Mouse (Mus musculus): ENCODE data around the gene Gli2. TPM values are rescaled to one million over a fixed set of nuclear protein-coding genes. Genes with fewer than 3 reads are reported as not detected.

The Gli2 gene
- polyA plus RNA-seq, 2 experiments: 23.0 to 31.5 TPM

- no peak for TF ChIP-seq POLR2A (IDR thresholded peaks at IDR 0.05; ENCODE audit: borderline replicate concordance, extremely low read depth, insufficient read depth, insufficient read length)
- Histone ChIP-seq H3K27ac (replicated peaks; ENCODE audit: low read depth, low read length) (no peak overlapping the region), H3K9me3 (ENCODE audit: control insufficient read depth, low read length) (no peaks in the 10 kb centered on the region), H3K9ac (ENCODE audit: low read depth, low read length, severe bottlenecking) (no peak overlapping the region), H3K4me2 (replicated peaks; ENCODE audit: low read depth, low read length, severe bottlenecking) (no peak overlapping the region), H3K4me3 (replicated peaks; ENCODE audit: low read length) (no peak overlapping the region), H3K4me1 (ENCODE audit: control insufficient read depth, insufficient read depth, low read length) (peaks cover 58% of the 10 kb centered on the region), H3K27me3 (ENCODE audit: control insufficient read depth, insufficient read depth, low read length) (no peaks in the 10 kb centered on the region), H3K36me3 (ENCODE audit: control insufficient read depth, insufficient read depth, low read length) (0 out of 2 replicates have a peak, but pooled peaks cover 5% of the 10 kb centered on the region)
- WGBS: 60% methylated on average over 4 of the region's 4 CpGs
- DNase-seq (ENCODE audit: low spot score): no peak
- no peak for ATAC-seq (ENCODE audit: low FRiP score, low read depth)
Observed at GRCm38 (mm10) chr1:118938206-118938605, 115.2 kb downstream of the Gli2 start.

- H3K4me1 ChIP-seq (ENCODE audit: control insufficient read depth, insufficient read depth, low read length): peaks cover 48% of the 10 kb centered on the region
- H3K4me2 ChIP-seq (replicated peaks; ENCODE audit: low read depth, low read length, severe bottlenecking): no peak overlapping the region
- H3K27ac ChIP-seq (replicated peaks; ENCODE audit: low read depth, low read length): peak overlapping the region; percentile 58
- H3K27me3 ChIP-seq (ENCODE audit: control insufficient read depth, insufficient read depth, low read length): no peaks in the 10 kb centered on the region
- no peak for DNase-seq (ENCODE audit: low spot score)
- TF ChIP-seq POLR2A (IDR thresholded peaks at IDR 0.05; ENCODE audit: borderline replicate concordance, extremely low read depth, insufficient read depth, insufficient read length): no peak
- no peaks in the 10 kb centered on the region for H3K9me3 ChIP-seq (ENCODE audit: control insufficient read depth, low read length)
- peak overlapping the region; percentile 34; the same call in 1 of the 2 replicates for H3K9ac ChIP-seq (ENCODE audit: low read depth, low read length, severe bottlenecking)
- peaks cover 3% of the 10 kb centered on the region; the same call in 1 of the 2 replicates for H3K36me3 ChIP-seq (ENCODE audit: control insufficient read depth, insufficient read depth, low read length)
- H3K4me3 ChIP-seq (replicated peaks; ENCODE audit: low read length): no peak overlapping the region
- WGBS: 29% methylated on average over 4 of the region's 4 CpGs
- ATAC-seq (ENCODE audit: low FRiP score, low read depth): peak; percentile 53; the same call in 1 of the 2 replicates
Observed at GRCm38 (mm10) chr1:118936108-118936507, 117.3 kb downstream of the Gli2 start.

GRCm38 (mm10) chr1:118935518-118935917 is 117.9 kb downstream of the Gli2 start:
- TF ChIP-seq POLR2A (IDR thresholded peaks at IDR 0.05; ENCODE audit: borderline replicate concordance, extremely low read depth, insufficient read depth, insufficient read length): no peak
- peak; percentile 55 for DNase-seq (ENCODE audit: low spot score)
- WGBS: 25% methylated on average over 6 of the region's 6 CpGs

GRCm38 (mm10) chr1:118932167-118932566 is 121.3 kb downstream of the Gli2 start:
- ATAC-seq (ENCODE audit: low FRiP score, low read depth) (no peak), DNase-seq (ENCODE audit: low spot score) (no peak)
- Histone ChIP-seq H3K27ac (replicated peaks; ENCODE audit: low read depth, low read length) (no peak overlapping the region), H3K9ac (ENCODE audit: low read depth, low read length, severe bottlenecking) (no peak overlapping the region), H3K4me3 (replicated peaks; ENCODE audit: low read length) (no peak overlapping the region), H3K4me1 (ENCODE audit: control insufficient read depth, insufficient read depth, low read length) (peaks cover 33% of the 10 kb centered on the region), H3K36me3 (ENCODE audit: control insufficient read depth, insufficient read depth, low read length) (no peaks in the 10 kb centered on the region; the same call in 1 of the 2 replicates), H3K9me3 (ENCODE audit: control insufficient read depth, low read length) (no peaks in the 10 kb centered on the region), H3K4me2 (replicated peaks; ENCODE audit: low read depth, low read length, severe bottlenecking) (no peak overlapping the region), H3K27me3 (ENCODE audit: control insufficient read depth, insufficient read depth, low read length) (no peaks in the 10 kb centered on the region)
- TF ChIP-seq POLR2A (IDR thresholded peaks at IDR 0.05; ENCODE audit: borderline replicate concordance, extremely low read depth, insufficient read depth, insufficient read length): no peak
- WGBS: 78% methylated on average over 5 of the region's 5 CpGs

More at GRCm38 (mm10) chr1:118935518-118935917, 117.9 kb downstream of the Gli2 start:
- peak overlapping the region; percentile 58 for H3K27ac ChIP-seq (replicated peaks; ENCODE audit: low read depth, low read length)
- H3K27me3 ChIP-seq (ENCODE audit: control insufficient read depth, insufficient read depth, low read length): no peaks in the 10 kb centered on the region
- no peak overlapping the region for H3K4me3 ChIP-seq (replicated peaks; ENCODE audit: low read length)
- H3K36me3 ChIP-seq (ENCODE audit: control insufficient read depth, insufficient read depth, low read length): no peaks in the 10 kb centered on the region; the same call in 1 of the 2 replicates
- H3K4me2 ChIP-seq (replicated peaks; ENCODE audit: low read depth, low read length, severe bottlenecking): no peak overlapping the region
- H3K9me3 ChIP-seq (ENCODE audit: control insufficient read depth, low read length): no peaks in the 10 kb centered on the region
- ATAC-seq (ENCODE audit: low FRiP score, low read depth): no peak
- peak overlapping the region; percentile 34; the same call in 1 of the 2 replicates for H3K9ac ChIP-seq (ENCODE audit: low read depth, low read length, severe bottlenecking)
- H3K4me1 ChIP-seq (ENCODE audit: control insufficient read depth, insufficient read depth, low read length): peaks cover 42% of the 10 kb centered on the region

- no peak overlapping the region for H3K4me3 ChIP-seq (replicated peaks; ENCODE audit: low read length)
- H3K27ac ChIP-seq (replicated peaks; ENCODE audit: low read depth, low read length): peak overlapping the region; percentile 43; the same call in 1 of the 2 replicates
- H3K4me1 ChIP-seq (ENCODE audit: control insufficient read depth, insufficient read depth, low read length): peaks cover 11% of the 10 kb centered on the region; the same call in 1 of the 2 replicates
- H3K9ac ChIP-seq (ENCODE audit: low read depth, low read length, severe bottlenecking): no peak overlapping the region
- H3K9me3 ChIP-seq (ENCODE audit: control insufficient read depth, low read length): no peaks in the 10 kb centered on the region
- WGBS: 62% methylated on average over 12 of the region's 12 CpGs
- H3K36me3 ChIP-seq (ENCODE audit: control insufficient read depth, insufficient read depth, low read length): no peaks in the 10 kb centered on the region; the same call in none of the 2 replicates
- no peak for TF ChIP-seq POLR2A (IDR thresholded peaks at IDR 0.05; ENCODE audit: borderline replicate concordance, extremely low read depth, insufficient read depth, insufficient read length)
- no peak overlapping the region for H3K4me2 ChIP-seq (replicated peaks; ENCODE audit: low read depth, low read length, severe bottlenecking)
- H3K27me3 ChIP-seq (ENCODE audit: control insufficient read depth, insufficient read depth, low read length): no peaks in the 10 kb centered on the region
- ATAC-seq (ENCODE audit: low FRiP score, low read depth) (no peak), DNase-seq (ENCODE audit: low spot score) (no peak)
Observed at GRCm38 (mm10) chr1:118927543-118928354, 125.7 kb downstream of the Gli2 start.
